Mouse (Mus musculus): ENCODE measurements around the gene Ihh. TPM values are rescaled to one million over a fixed set of nuclear protein-coding genes. Genes with fewer than 3 reads are reported as not detected.
A peak's percentile ranks its signal among the peaks of the same experiment; 100 is the strongest.

The Ihh gene
- polyA plus RNA-seq, 1 experiment from 2014 or later, result 0.16 TPM

DNA sequence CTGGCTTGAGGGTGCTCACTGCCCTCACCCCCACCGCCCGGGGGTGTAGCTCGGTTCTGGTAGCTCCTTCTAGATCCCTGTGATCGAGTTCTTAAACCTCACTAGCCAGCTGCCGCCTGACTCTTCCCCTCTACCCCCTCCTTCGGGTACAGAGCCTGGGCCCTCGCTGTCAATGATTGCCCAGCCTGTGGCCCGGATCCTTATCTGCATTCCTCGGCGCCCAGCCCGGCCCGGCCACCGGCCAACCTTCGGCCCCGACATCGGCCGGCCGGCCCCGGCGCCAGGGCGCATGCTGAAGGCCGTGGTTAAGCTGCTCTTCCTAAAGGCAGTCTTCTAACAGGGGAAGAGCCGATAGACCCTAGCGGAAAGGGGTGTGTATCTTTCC lies 1.8 kb downstream of the Ihh start:
- no peak overlapping the region for H3K9ac ChIP-seq (ENCODE audit: low read depth, low read length)
- no peak for ATAC-seq
- no peak overlapping the region for H3K4me3 ChIP-seq (ENCODE audit: low read depth, low read length)
- 3% methylated on average over 24 of the region's 24 CpGs for WGBS
- H3K4me1 ChIP-seq (ENCODE audit: control insufficient read depth, insufficient read depth, low read length), result peaks cover 34% of the 10 kb centered on the region
- no peak overlapping the region for H3K27ac ChIP-seq (ENCODE audit: low read length)
- no peaks in the 10 kb centered on the region for H3K9me3 ChIP-seq (replicated peaks; ENCODE audit: control insufficient read depth, low read length, poor library complexity, severe bottlenecking)
- H3K27me3 ChIP-seq (ENCODE audit: control insufficient read depth, insufficient read depth, low read depth, low read length), result peaks cover 79% of the 10 kb centered on the region
- no peaks in the 10 kb centered on the region for H3K36me3 ChIP-seq (ENCODE audit: control insufficient read depth, insufficient read depth, low read length)
- H3K4me2 ChIP-seq (ENCODE audit: low read length), result no peak overlapping the region; the same call in 1 of the 2 replicates

DNA sequence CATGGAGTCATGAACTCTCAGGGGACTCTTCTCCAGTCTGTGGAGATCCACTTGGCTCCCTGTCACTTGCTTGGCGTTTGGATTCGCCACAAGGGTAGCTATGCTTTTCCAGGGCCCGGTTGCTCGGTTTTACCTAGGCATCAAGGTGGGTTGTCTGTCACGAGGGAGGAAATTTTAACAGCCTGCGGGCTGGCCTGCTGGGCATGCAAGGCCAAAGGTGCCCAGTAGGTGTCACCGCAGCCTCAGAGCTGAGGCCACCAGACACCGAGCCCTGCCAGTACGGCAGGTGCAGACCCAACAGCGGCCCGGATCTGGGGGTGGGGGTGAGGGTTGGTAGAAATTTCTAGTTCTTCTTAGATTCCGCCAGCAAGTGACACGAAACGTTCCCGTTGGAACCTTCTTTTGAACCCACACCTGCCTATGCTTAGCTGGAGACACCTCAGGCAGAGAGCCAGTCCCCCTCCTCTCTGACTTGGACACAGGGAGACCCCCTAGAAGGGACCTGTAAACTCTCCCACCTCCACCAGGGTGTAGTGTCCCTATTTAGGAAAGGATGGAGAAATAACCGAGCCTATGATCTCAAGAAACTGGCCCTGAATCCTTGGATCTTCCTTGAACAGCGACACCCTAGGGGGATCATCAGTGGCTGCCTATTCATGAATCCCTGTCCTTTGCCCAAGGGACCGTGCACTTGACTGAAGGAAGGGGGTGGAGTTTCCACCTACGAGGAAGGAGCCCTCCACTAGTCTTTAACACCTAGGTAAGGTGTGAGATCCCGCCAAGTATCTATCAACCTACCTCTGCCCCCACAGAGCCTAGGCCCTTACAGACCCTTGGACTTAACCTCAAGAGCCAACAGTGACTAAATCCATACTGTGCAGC lies 2.4 kb downstream of the Ihh start:
- H3K27me3 ChIP-seq (ENCODE audit: control insufficient read depth, insufficient read depth, low read depth, low read length), result peaks cover 78% of the 10 kb centered on the region
- H3K9me3 ChIP-seq (replicated peaks; ENCODE audit: control insufficient read depth, low read length, poor library complexity, severe bottlenecking), result no peaks in the 10 kb centered on the region
- no peak overlapping the region for H3K9ac ChIP-seq (ENCODE audit: low read depth, low read length)
- no peak overlapping the region for H3K4me3 ChIP-seq (ENCODE audit: low read depth, low read length)
- H3K27ac ChIP-seq (ENCODE audit: low read length), result no peak overlapping the region
- WGBS, result 3% methylated on average over 20 of the region's 20 CpGs
- peaks cover 34% of the 10 kb centered on the region for H3K4me1 ChIP-seq (ENCODE audit: control insufficient read depth, insufficient read depth, low read length)
- no peaks in the 10 kb centered on the region for H3K36me3 ChIP-seq (ENCODE audit: control insufficient read depth, insufficient read depth, low read length)
- 0 out of 2 replicates have a peak overlapping the region, but pooled peaks have one; percentile 31 for H3K4me2 ChIP-seq (ENCODE audit: low read length)
- peak; percentile 68; the same call in 1 of the 2 replicates for ATAC-seq

DNA sequence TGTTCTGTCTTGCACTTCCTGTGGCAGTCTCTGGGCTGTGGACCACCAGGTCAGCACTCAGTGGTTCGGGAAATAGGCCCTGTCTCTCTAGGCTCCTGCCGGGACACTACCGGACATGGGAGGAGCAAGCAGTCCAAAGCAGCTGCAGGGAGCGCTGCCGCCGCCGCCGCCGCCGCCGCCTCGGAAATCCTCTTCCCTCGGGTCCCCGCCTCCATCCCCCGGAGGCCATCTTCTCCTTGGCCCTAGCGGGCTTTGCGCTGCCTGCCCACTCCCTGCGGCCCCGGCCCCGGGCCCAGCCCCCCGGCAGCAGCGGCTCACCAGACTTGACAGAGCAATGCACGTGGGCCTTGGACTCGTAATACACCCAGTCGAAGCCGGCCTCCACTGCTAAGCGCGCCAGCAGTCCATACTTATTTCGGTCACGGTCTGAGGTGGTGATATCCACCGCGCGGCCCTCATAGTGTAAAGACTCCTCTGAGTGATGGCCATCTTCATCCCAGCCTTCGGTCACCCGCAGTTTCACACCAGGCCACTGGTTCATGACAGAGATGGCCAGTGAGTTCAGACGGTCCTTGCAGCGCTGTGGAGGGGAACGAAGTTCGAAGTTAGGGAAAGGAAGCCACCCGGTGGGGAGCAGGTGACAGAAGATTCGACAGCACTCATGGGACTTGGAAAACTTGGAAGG lies 3.3 kb downstream of the Ihh start:
- H3K4me2 ChIP-seq (ENCODE audit: low read length), result peak overlapping the region; percentile 59
- no peaks in the 10 kb centered on the region for H3K36me3 ChIP-seq (ENCODE audit: control insufficient read depth, insufficient read depth, low read length)
- ATAC-seq, result 0 out of 2 replicates have a peak, but pooled peaks have one; percentile 26
- peaks cover 34% of the 10 kb centered on the region for H3K4me1 ChIP-seq (ENCODE audit: control insufficient read depth, insufficient read depth, low read length)
- H3K27me3 ChIP-seq (ENCODE audit: control insufficient read depth, insufficient read depth, low read depth, low read length), result peaks cover 74% of the 10 kb centered on the region
- no peaks in the 10 kb centered on the region for H3K9me3 ChIP-seq (replicated peaks; ENCODE audit: control insufficient read depth, low read length, poor library complexity, severe bottlenecking)
- no peak overlapping the region for H3K27ac ChIP-seq (ENCODE audit: low read length)
- under 1% methylated on average over 40 of the region's 41 CpGs for WGBS
- H3K4me3 ChIP-seq (ENCODE audit: low read depth, low read length), result peak overlapping the region; percentile 33
- H3K9ac ChIP-seq (ENCODE audit: low read depth, low read length), result peak overlapping the region; percentile 54; the same call in 1 of the 2 replicates

DNA sequence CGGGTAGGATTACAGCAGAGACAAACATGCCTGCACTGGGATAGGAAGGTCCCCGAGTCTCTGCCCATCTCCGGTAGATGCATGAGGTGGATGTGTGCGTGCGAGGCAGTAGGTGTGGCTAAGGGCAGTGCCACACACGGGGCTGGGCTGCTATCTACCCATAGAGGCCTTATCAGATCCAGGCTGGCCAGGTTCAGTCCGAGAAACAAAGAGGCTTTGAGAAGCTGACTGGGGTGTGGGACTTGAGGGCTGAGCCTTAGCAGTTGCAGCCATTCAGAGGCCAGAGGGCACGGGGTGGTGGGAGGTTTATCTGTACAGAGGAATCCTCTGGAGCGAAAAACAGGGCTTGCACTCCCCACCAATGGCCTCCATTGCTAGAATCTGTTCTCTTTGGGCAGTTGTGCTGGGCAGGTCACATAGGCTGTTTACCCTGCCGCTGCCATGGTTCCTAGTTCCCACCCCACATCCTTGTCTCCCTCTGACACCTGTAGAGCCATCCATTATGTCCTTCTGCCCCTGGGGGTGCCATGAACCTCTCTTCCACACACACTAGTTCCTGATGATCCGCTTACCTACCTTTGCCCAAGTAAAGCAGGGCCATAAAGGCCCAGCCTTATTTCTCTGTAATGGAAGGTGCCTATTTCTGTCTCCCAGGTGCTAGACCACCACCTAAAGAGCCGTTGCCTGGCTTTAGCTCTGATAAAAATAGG lies 9.7 kb downstream of the Ihh start:
- Histone ChIP-seq H3K9ac (ENCODE audit: low read depth, low read length) (no peak overlapping the region), H3K27ac (ENCODE audit: low read length) (no peak overlapping the region), H3K4me1 (ENCODE audit: control insufficient read depth, insufficient read depth, low read length) (no peaks in the 10 kb centered on the region), H3K36me3 (ENCODE audit: control insufficient read depth, insufficient read depth, low read length) (no peaks in the 10 kb centered on the region), H3K4me3 (ENCODE audit: low read depth, low read length) (no peak overlapping the region), H3K4me2 (ENCODE audit: low read length) (no peak overlapping the region), H3K27me3 (ENCODE audit: control insufficient read depth, insufficient read depth, low read depth, low read length) (peaks cover 22% of the 10 kb centered on the region), H3K9me3 (replicated peaks; ENCODE audit: control insufficient read depth, low read length, poor library complexity, severe bottlenecking) (no peaks in the 10 kb centered on the region)
- no peak for ATAC-seq
- 62% methylated on average over 12 of the region's 12 CpGs for WGBS

GRCm38 (mm10) chr1:74939762-74940161 lies 11.7 kb downstream of the Ihh start:
- Histone ChIP-seq H3K36me3 (ENCODE audit: control insufficient read depth, insufficient read depth, low read length) (no peaks in the 10 kb centered on the region), H3K4me3 (ENCODE audit: low read depth, low read length) (no peak overlapping the region), H3K27ac (ENCODE audit: low read length) (no peak overlapping the region), H3K27me3 (ENCODE audit: control insufficient read depth, insufficient read depth, low read depth, low read length) (peaks cover 17% of the 10 kb centered on the region), H3K4me1 (ENCODE audit: control insufficient read depth, insufficient read depth, low read length) (no peaks in the 10 kb centered on the region), H3K9me3 (replicated peaks; ENCODE audit: control insufficient read depth, low read length, poor library complexity, severe bottlenecking) (no peaks in the 10 kb centered on the region), H3K9ac (ENCODE audit: low read depth, low read length) (no peak overlapping the region), H3K4me2 (ENCODE audit: low read length) (no peak overlapping the region)
- no peak for ATAC-seq
- 4% methylated on average over 3 of the region's 3 CpGs for WGBS

GRCm38 (mm10) chr1:74936221-74936830 lies 15.1 kb downstream of the Ihh start:
- WGBS, result 37% methylated on average over 12 of the region's 12 CpGs
- Histone ChIP-seq H3K36me3 (ENCODE audit: control insufficient read depth, insufficient read depth, low read length) (no peaks in the 10 kb centered on the region), H3K9ac (ENCODE audit: low read depth, low read length) (no peak overlapping the region), H3K4me2 (ENCODE audit: low read length) (no peak overlapping the region), H3K9me3 (replicated peaks; ENCODE audit: control insufficient read depth, low read length, poor library complexity, severe bottlenecking) (no peaks in the 10 kb centered on the region), H3K4me3 (ENCODE audit: low read depth, low read length) (no peak overlapping the region), H3K4me1 (ENCODE audit: control insufficient read depth, insufficient read depth, low read length) (no peaks in the 10 kb centered on the region), H3K27ac (ENCODE audit: low read length) (no peak overlapping the region), H3K27me3 (ENCODE audit: control insufficient read depth, insufficient read depth, low read depth, low read length) (peaks cover 24% of the 10 kb centered on the region)
- no peak for ATAC-seq

GRCm38 (mm10) chr1:74935402-74935801 lies 16.1 kb downstream of the Ihh start, which contains the start of gene Cfap65:
Gene Cfap65 (minus strand): TSS chr1:74935599.
- H3K36me3 ChIP-seq (ENCODE audit: control insufficient read depth, insufficient read depth, low read length), result no peaks in the 10 kb centered on the region
- peak within 1 kb of the TSS; percentile 53 for H3K4me2 ChIP-seq (ENCODE audit: low read length)
- H3K27me3 ChIP-seq (ENCODE audit: control insufficient read depth, insufficient read depth, low read depth, low read length), result peaks cover 24% of the 10 kb centered on the region
- no peaks in the 10 kb centered on the region for H3K4me1 ChIP-seq (ENCODE audit: control insufficient read depth, insufficient read depth, low read length)
- H3K4me3 ChIP-seq (ENCODE audit: low read depth, low read length), result peak within 1 kb of the TSS; percentile 41
- H3K9ac ChIP-seq (ENCODE audit: low read depth, low read length), result peak within 1 kb of the TSS; percentile 54; the same call in 1 of the 2 replicates
- H3K27ac ChIP-seq (ENCODE audit: low read length), result no peak within 1 kb of the TSS
- peak; percentile 82 for ATAC-seq
- under 1% methylated on average over 18 of the region's 18 CpGs for WGBS
- no peaks in the 10 kb centered on the region for H3K9me3 ChIP-seq (replicated peaks; ENCODE audit: control insufficient read depth, low read length, poor library complexity, severe bottlenecking)

DNA sequence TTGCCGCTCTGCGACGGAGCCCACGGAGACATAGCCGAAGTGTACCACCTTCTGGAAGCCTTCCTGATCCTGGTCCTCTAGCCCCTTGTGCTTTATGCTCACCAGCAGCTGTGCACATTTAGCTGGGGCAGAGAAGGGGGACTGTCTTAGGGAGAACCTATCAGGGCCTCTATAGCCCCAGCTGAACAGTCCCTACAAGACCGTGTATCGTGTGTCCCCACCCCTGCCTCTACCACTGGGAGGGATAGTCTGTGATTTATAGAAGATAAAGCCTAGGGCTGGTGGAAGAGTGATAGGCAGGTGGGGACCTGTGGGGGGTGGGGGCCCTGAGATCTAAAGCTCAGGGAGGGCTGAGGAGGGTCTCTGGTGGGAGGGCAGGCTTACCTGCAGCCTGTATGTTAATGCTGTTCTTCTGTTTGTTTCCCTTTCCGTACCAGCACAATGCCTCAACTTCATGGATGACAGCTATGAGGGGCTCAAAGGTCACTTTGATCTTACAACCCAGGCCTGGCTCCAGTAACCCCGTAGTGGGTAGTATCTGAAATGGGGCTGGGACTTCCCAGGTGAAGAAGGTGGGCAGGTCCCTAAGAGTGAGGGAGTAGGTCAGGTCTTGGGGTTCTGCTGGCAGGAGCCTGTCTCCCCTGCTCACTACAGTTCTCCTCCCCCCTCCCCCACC lies 23.7 kb downstream of the Ihh start:
- peaks cover 12% of the 10 kb centered on the region for H3K27me3 ChIP-seq (ENCODE audit: control insufficient read depth, insufficient read depth, low read depth, low read length)
- H3K36me3 ChIP-seq (ENCODE audit: control insufficient read depth, insufficient read depth, low read length), result no peaks in the 10 kb centered on the region
- H3K4me2 ChIP-seq (ENCODE audit: low read length), result no peak overlapping the region
- H3K27ac ChIP-seq (ENCODE audit: low read length), result no peak overlapping the region
- 83% methylated on average over 9 of the region's 9 CpGs for WGBS
- no peaks in the 10 kb centered on the region for H3K9me3 ChIP-seq (replicated peaks; ENCODE audit: control insufficient read depth, low read length, poor library complexity, severe bottlenecking)
- H3K4me3 ChIP-seq (ENCODE audit: low read depth, low read length), result no peak overlapping the region
- ATAC-seq, result no peak
- H3K4me1 ChIP-seq (ENCODE audit: control insufficient read depth, insufficient read depth, low read length), result no peaks in the 10 kb centered on the region
- H3K9ac ChIP-seq (ENCODE audit: low read depth, low read length), result no peak overlapping the region

Data from midbrain, embryonic 16.5 days (tissue).